In genomic region chr13:93304251-93305001, GRCm38 (mm10) we compare ENCODE assay signal across 8 mouse cellular contexts. TPM values are rescaled to one million over a fixed set of nuclear protein-coding genes. Genes with fewer than 3 reads are reported as not detected.
DNase-seq lines count a peak whose midpoint lies in the region; ATAC-seq and TF ChIP-seq lines count a peak whose summit lies in the region.

No protein-coding gene starts in this region.

- TF ChIP-seq CTCF in intestine, postnatal 0 days (IDR thresholded peaks at IDR 0.05; ENCODE audit: low read depth) = no peak; the same call in 1 of the 2 replicates

- under 1% methylated on average over 57 of the region's 64 CpGs for WGBS in intestine, postnatal 0 days
- WGBS in liver, embryonic 11.5 days = under 1% methylated on average over 63 of the region's 64 CpGs
- 1% methylated on average over 49 of the region's 64 CpGs for WGBS in neural tube, embryonic 14.5 days

- H3K4me3 ChIP-seq in brown adipose tissue, adult 24 weeks (ENCODE audit: insufficient read depth, low read depth, low read length) = peak overlapping the region; percentile 92
- H3K4me3 ChIP-seq in intestine, postnatal 0 days (ENCODE audit: low read depth, low read length) = peak overlapping the region; percentile 92
- peak overlapping the region; percentile 95 for H3K4me3 ChIP-seq in liver, embryonic 11.5 days (ENCODE audit: low read depth, low read length)
- H3K4me3 ChIP-seq in neural tube, embryonic 14.5 days (ENCODE audit: low read depth, low read length) = peak overlapping the region; percentile 83

- ATAC-seq in intestine, postnatal 0 days = peak; percentile 43
- peak; percentile 46 for ATAC-seq in liver, embryonic 11.5 days (replicated peaks; ENCODE audit: low FRiP score)
- ATAC-seq in neural tube, embryonic 14.5 days (ENCODE audit: low read depth) = peak; percentile 53; the same call in 1 of the 2 replicates

- H3K9me3 ChIP-seq in intestine, postnatal 0 days (ENCODE audit: control insufficient read depth) = no peaks in the 10 kb centered on the region
- no peaks in the 10 kb centered on the region for H3K9me3 ChIP-seq in liver, embryonic 11.5 days (ENCODE audit: control insufficient read depth, low read length)
- no peaks in the 10 kb centered on the region for H3K9me3 ChIP-seq in neural tube, embryonic 14.5 days (ENCODE audit: control insufficient read depth, low read length)

- peak overlapping the region; percentile 89 for H3K4me2 ChIP-seq in intestine, postnatal 0 days (replicated peaks; ENCODE audit: low read depth)
- peak overlapping the region; percentile 73 for H3K4me2 ChIP-seq in liver, embryonic 11.5 days
- H3K4me2 ChIP-seq in neural tube, embryonic 14.5 days (ENCODE audit: low read depth, low read length) = peak overlapping the region; percentile 78

- peak; percentile 15 to 70 for DNase-seq in urinary bladder, adult 18-20 months (ENCODE audit: low spot score in 2 of 2)
- DNase-seq in urinary bladder, postnatal 25 days (ENCODE audit: low spot score) = no peak
- peak; percentile 41 to 45 for DNase-seq in gastrocnemius, adult 8-10 months (ENCODE audit: low spot score in 2 of 2)
- no peak for DNase-seq in liver, embryonic 11.5 days (ENCODE audit: low spot score)
- no peak for DNase-seq in cerebellum, postnatal 36 days

- no peaks in the 10 kb centered on the region for H3K36me3 ChIP-seq in intestine, postnatal 0 days (ENCODE audit: control insufficient read depth, insufficient read depth)
- H3K36me3 ChIP-seq in liver, embryonic 11.5 days (ENCODE audit: control insufficient read depth, insufficient read depth, low read length) = no peaks in the 10 kb centered on the region
- H3K36me3 ChIP-seq in neural tube, embryonic 14.5 days (ENCODE audit: control insufficient read depth, insufficient read depth, low read length) = no peaks in the 10 kb centered on the region

- H3K27ac ChIP-seq in brown adipose tissue, adult 24 weeks (replicated peaks; ENCODE audit: low read depth, low read length) = peak overlapping the region; percentile 56
- peak overlapping the region; percentile 94 for H3K27ac ChIP-seq in intestine, postnatal 0 days (ENCODE audit: low read depth, low read length)
- H3K27ac ChIP-seq in liver, embryonic 11.5 days (ENCODE audit: low read depth, low read length) = peak overlapping the region; percentile 94
- H3K27ac ChIP-seq in neural tube, embryonic 14.5 days (ENCODE audit: low read depth, low read length) = peak overlapping the region; percentile 95

- H3K27me3 ChIP-seq in intestine, postnatal 0 days (replicated peaks; ENCODE audit: control insufficient read depth, insufficient read depth, low read length) = no peaks in the 10 kb centered on the region
- H3K27me3 ChIP-seq in liver, embryonic 11.5 days (replicated peaks; ENCODE audit: control insufficient read depth, insufficient read depth, low read length) = no peaks in the 10 kb centered on the region
- H3K27me3 ChIP-seq in neural tube, embryonic 14.5 days (ENCODE audit: control insufficient read depth, insufficient read depth, low read length) = no peaks in the 10 kb centered on the region

- H3K9ac ChIP-seq in intestine, postnatal 0 days (ENCODE audit: low read depth, low read length) = peak overlapping the region; percentile 81
- H3K9ac ChIP-seq in liver, embryonic 11.5 days (ENCODE audit: low read depth, low read length) = peak overlapping the region; percentile 89
- peak overlapping the region; percentile 91 for H3K9ac ChIP-seq in neural tube, embryonic 14.5 days (replicated peaks; ENCODE audit: low read depth, low read length)

- peaks cover 3% of the 10 kb centered on the region for H3K4me1 ChIP-seq in brown adipose tissue, adult 24 weeks (ENCODE audit: control insufficient read depth, insufficient read depth, insufficient read length, low read length)
- H3K4me1 ChIP-seq in intestine, postnatal 0 days (replicated peaks; ENCODE audit: control insufficient read depth, insufficient read depth, low read length) = no peaks in the 10 kb centered on the region
- H3K4me1 ChIP-seq in liver, embryonic 11.5 days (replicated peaks; ENCODE audit: control insufficient read depth, insufficient read depth, low read length) = peaks cover 11% of the 10 kb centered on the region
- H3K4me1 ChIP-seq in neural tube, embryonic 14.5 days (ENCODE audit: control insufficient read depth, insufficient read depth, low read length) = peaks cover 29% of the 10 kb centered on the region

RNA-seq across cellular contexts. Expression of gene Homer1, which starts 5.0 kb away (rescaled TPM):
- 11.8 and 13.8 TPM in 2 replicates for polyA plus RNA-seq in brown adipose tissue, adult 24 weeks (2012; ENCODE audit: insufficient read depth, insufficient read length, missing spikeins)
- 100 to 1,000 TPM in 3 of 4 experiments, 10 to 100 TPM in 1; 96.5 to 140 (median 113) TPM for total RNA-seq in gastrocnemius, adult 8-10 months (2022)
- 3.3 and 3.5 TPM in 2 replicates for polyA plus RNA-seq in intestine, postnatal 0 days (2015; fragmentation: Nextera tagmentation; extraction: Ambion mirVana)
- 6.5 and 8.5 TPM in 2 replicates for polyA plus RNA-seq in liver, embryonic 11.5 days (2014; fragmentation: Nextera tagmentation; extraction: Ambion mirVana)
- 20.4 and 24.4 TPM in 2 replicates for polyA plus RNA-seq in neural tube, embryonic 14.5 days (2014; fragmentation: Nextera tagmentation; extraction: Ambion mirVana)

Comparison
In these comparisons a context has a peak if more than half of its experiments do, and no peak if none do; other contexts are left out.
1. DNase-seq: peak in urinary bladder, adult 18-20 months (2 of 2) and gastrocnemius, adult 8-10 months (2 of 2); none in urinary bladder, postnatal 25 days (single experiment), liver, embryonic 11.5 days (single experiment) and cerebellum, postnatal 36 days (0 of 2).
2. Peak in every context shown above with its lines, with median percentiles within 50 percentile points of each other: H3K27ac ChIP-seq, H3K4me3 ChIP-seq, ATAC-seq, H3K4me2 ChIP-seq and H3K9ac ChIP-seq.